Mouse (Mus musculus) kidney, adult 9 months (tissue): ENCODE results near the gene Snapc4.

ENCODE experiments used
- DNase-seq: peaks from one replicate; pipeline ENCODE4 v3.0.0; 2022

Snapc4 gene

GRCm38 (mm10) chr2:26338302-26339203, 41.9 kb downstream of the Snapc4 start:
- DNase-seq, result no peak

GRCm38 (mm10) chr2:26330702-26331101, 49.8 kb downstream of the Snapc4 start:
- no peak for DNase-seq

- no peak for DNase-seq
These were observed 50.4 kb downstream of the Snapc4 start for GRCm38 (mm10) chr2:26330056-26330468.

GRCm38 (mm10) chr2:26329402-26329801, 51.1 kb downstream of the Snapc4 start:
- no peak for DNase-seq

GRCm38 (mm10) chr2:26327852-26328251, 52.6 kb downstream of the Snapc4 start:
- no peak for DNase-seq

GRCm38 (mm10) chr2:26325386-26326181, 54.9 kb downstream of the Snapc4 start:
- DNase-seq, result peak; percentile 62

GRCm38 (mm10) chr2:26324917-26325316, 55.5 kb downstream of the Snapc4 start:
- DNase-seq, result peak; percentile 61

GRCm38 (mm10) chr2:26323589-26324325, 56.7 kb downstream of the Snapc4 start:
- DNase-seq, result no peak

- no peak for DNase-seq
These were observed 59.9 kb downstream of the Snapc4 start for GRCm38 (mm10) chr2:26320245-26321185.

GRCm38 (mm10) chr2:26319519-26320244, 60.8 kb downstream of the Snapc4 start:
- DNase-seq, result no peak

GRCm38 (mm10) chr2:26319109-26319508, 61.3 kb downstream of the Snapc4 start:
- DNase-seq, result no peak

GRCm38 (mm10) chr2:26317991-26318672, 62.3 kb downstream of the Snapc4 start:
- DNase-seq, result no peak

GRCm38 (mm10) chr2:26317371-26317770, 63.1 kb downstream of the Snapc4 start:
- DNase-seq, result no peak

- DNase-seq, result no peak
These were observed 63.7 kb downstream of the Snapc4 start for GRCm38 (mm10) chr2:26316576-26317246.

- peak; percentile 55 for DNase-seq
These were observed 64.5 kb downstream of the Snapc4 start for GRCm38 (mm10) chr2:26315925-26316311.

- peak; percentile 69 for DNase-seq
These were observed 65.2 kb downstream of the Snapc4 start, which contains the start of gene Gpsm1 for GRCm38 (mm10) chr2:26315072-26315924. Gene Gpsm1, plus strand, starts transcription at chr2:26315515.

GRCm38 (mm10) chr2:26314281-26315071, 66.0 kb downstream of the Snapc4 start:
- DNase-seq, result peak; percentile 40

- no peak for DNase-seq
These were observed 67.1 kb downstream of the Snapc4 start for GRCm38 (mm10) chr2:26313394-26313793.
